Mouse (Mus musculus): ENCODE results near the gene 6030468B19Rik. TPM values are rescaled to one million over a fixed set of nuclear protein-coding genes. Genes with fewer than 3 reads are reported as not detected.
A peak's percentile ranks its signal among the peaks of the same experiment; 100 is the strongest.
"Not testable (repeated sequence)": the region's sequence is repeated elsewhere in the genome, so short reads cannot be mapped to it uniquely, and the experiment has no call there.

Gene 6030468B19Rik
- polyA plus RNA-seq, 1 experiment from 2014 or later, result 0.55 TPM

- H3K36me3 ChIP-seq, result peaks cover 12% of the 10 kb centered on the region
- no peaks in the 10 kb centered on the region for H3K27me3 ChIP-seq
- H3K4me3 ChIP-seq, result peak within 1 kb of the TSS; percentile 57
- WGBS, result under 1% methylated on average over 34 of the region's 34 CpGs
- peaks cover 72% of the 10 kb centered on the region for H3K4me1 ChIP-seq
- H3K9ac ChIP-seq, result peak within 1 kb of the TSS; percentile 44
- H3K9me3 ChIP-seq, result no peaks in the 10 kb centered on the region
- ATAC-seq (ENCODE audit: insufficient number of reproducible peaks, low FRiP score, low TSS enrichment, low read depth), result peak; percentile 46; the same call in 1 of the 2 replicates
- peak within 1 kb of the TSS; percentile 92 for H3K27ac ChIP-seq
- peak within 1 kb of the TSS; percentile 92 for H3K4me2 ChIP-seq
Observed at GRCm38 (mm10) chr11:117825333-117826101, 28.1 kb downstream of the 6030468B19Rik start, which contains the start of the genes Afmid and Tk1. Gene Afmid (plus strand): TSS chr11:117825924. Gene Tk1 (minus strand): TSS chr11:117826092.

- ATAC-seq (ENCODE audit: insufficient number of reproducible peaks, low FRiP score, low TSS enrichment, low read depth), result peak; percentile 16; the same call in 1 of the 2 replicates
- peaks cover 7% of the 10 kb centered on the region for H3K36me3 ChIP-seq
- 4% methylated on average over 5 of the region's 5 CpGs for WGBS
- peak overlapping the region; percentile 92 for H3K4me2 ChIP-seq
- peak overlapping the region; percentile 57 for H3K4me3 ChIP-seq
- no peaks in the 10 kb centered on the region for H3K9me3 ChIP-seq
- no peaks in the 10 kb centered on the region for H3K27me3 ChIP-seq
- H3K4me1 ChIP-seq, result peaks cover 76% of the 10 kb centered on the region
- H3K27ac ChIP-seq, result peak overlapping the region; percentile 92
- peak overlapping the region; percentile 44 for H3K9ac ChIP-seq
Observed at GRCm38 (mm10) chr11:117826164-117826563, 28.7 kb downstream of the 6030468B19Rik start.

GRCm38 (mm10) chr11:117826916-117827315, 29.5 kb downstream of the 6030468B19Rik start:
- no peak for ATAC-seq (ENCODE audit: insufficient number of reproducible peaks, low FRiP score, low TSS enrichment, low read depth)
- 54% methylated on average over 8 of the region's 8 CpGs for WGBS

GRCm38 (mm10) chr11:117827386-117827785, 29.9 kb downstream of the 6030468B19Rik start:
- Histone ChIP-seq H3K9me3 (no peaks in the 10 kb centered on the region), H3K27ac (0 out of 2 replicates have a peak overlapping the region, but pooled peaks have one; percentile 92), H3K27me3 (no peaks in the 10 kb centered on the region), H3K4me3 (no peak overlapping the region), H3K4me1 (peaks cover 77% of the 10 kb centered on the region), H3K4me2 (no peak overlapping the region), H3K36me3 (no peaks in the 10 kb centered on the region; the same call in 1 of the 2 replicates), H3K9ac (no peak overlapping the region)
- WGBS, result 37% methylated on average over 3 of the region's 3 CpGs
- ATAC-seq (ENCODE audit: insufficient number of reproducible peaks, low FRiP score, low TSS enrichment, low read depth), result no peak

More at GRCm38 (mm10) chr11:117826916-117827315, 29.5 kb downstream of the 6030468B19Rik start:
- H3K36me3 ChIP-seq, result no peaks in the 10 kb centered on the region; the same call in 1 of the 2 replicates
- H3K27me3 ChIP-seq, result no peaks in the 10 kb centered on the region
- 0 out of 2 replicates have a peak overlapping the region, but pooled peaks have one; percentile 57 for H3K4me3 ChIP-seq
- peaks cover 77% of the 10 kb centered on the region for H3K4me1 ChIP-seq
- peak overlapping the region; percentile 92; the same call in 1 of the 2 replicates for H3K4me2 ChIP-seq
- no peaks in the 10 kb centered on the region for H3K9me3 ChIP-seq
- H3K9ac ChIP-seq, result no peak overlapping the region
- peak overlapping the region; percentile 92 for H3K27ac ChIP-seq

- Histone ChIP-seq H3K27me3 (no peaks in the 10 kb centered on the region), H3K36me3 (no peaks in the 10 kb centered on the region; the same call in 1 of the 2 replicates), H3K9me3 (no peaks in the 10 kb centered on the region), H3K4me2 (no peak overlapping the region), H3K4me1 (peaks cover 70% of the 10 kb centered on the region), H3K27ac (peak overlapping the region; percentile 75), H3K9ac (no peak overlapping the region), H3K4me3 (no peak overlapping the region)
- no peak for ATAC-seq (ENCODE audit: insufficient number of reproducible peaks, low FRiP score, low TSS enrichment, low read depth)
- 57% methylated on average over 18 of the region's 18 CpGs for WGBS
Observed at GRCm38 (mm10) chr11:117828149-117828887, 30.9 kb downstream of the 6030468B19Rik start.

- Histone ChIP-seq H3K27ac (peak overlapping the region; percentile 75), H3K4me1 (peaks cover 63% of the 10 kb centered on the region), H3K9me3 (no peaks in the 10 kb centered on the region), H3K27me3 (no peaks in the 10 kb centered on the region), H3K36me3 (no peaks in the 10 kb centered on the region), H3K9ac (no peak overlapping the region), H3K4me2 (no peak overlapping the region), H3K4me3 (no peak overlapping the region)
- ATAC-seq (ENCODE audit: insufficient number of reproducible peaks, low FRiP score, low TSS enrichment, low read depth), result no peak
- 55% methylated on average over 9 of the region's 9 CpGs for WGBS
Observed at GRCm38 (mm10) chr11:117828888-117829604, 31.6 kb downstream of the 6030468B19Rik start.

- H3K9ac ChIP-seq, result no peak overlapping the region
- H3K4me2 ChIP-seq, result no peak overlapping the region
- 60% methylated on average over 2 of the region's 2 CpGs for WGBS
- peak overlapping the region; percentile 75; the same call in 1 of the 2 replicates for H3K27ac ChIP-seq
- no peaks in the 10 kb centered on the region for H3K9me3 ChIP-seq
- H3K36me3 ChIP-seq, result no peaks in the 10 kb centered on the region
- no peak for ATAC-seq (ENCODE audit: insufficient number of reproducible peaks, low FRiP score, low TSS enrichment, low read depth)
- no peak overlapping the region for H3K4me3 ChIP-seq
- H3K27me3 ChIP-seq, result no peaks in the 10 kb centered on the region
- peaks cover 57% of the 10 kb centered on the region for H3K4me1 ChIP-seq
Observed at GRCm38 (mm10) chr11:117829671-117830215, 32.3 kb downstream of the 6030468B19Rik start.

GRCm38 (mm10) chr11:117830401-117830800, 32.9 kb downstream of the 6030468B19Rik start:
- Histone ChIP-seq H3K4me2 (no peak overlapping the region), H3K4me3 (no peak overlapping the region), H3K36me3 (no peaks in the 10 kb centered on the region), H3K4me1 (peaks cover 51% of the 10 kb centered on the region), H3K9me3 (no peaks in the 10 kb centered on the region), H3K9ac (no peak overlapping the region), H3K27ac (no peak overlapping the region), H3K27me3 (no peaks in the 10 kb centered on the region)
- ATAC-seq (ENCODE audit: insufficient number of reproducible peaks, low FRiP score, low TSS enrichment, low read depth), result no peak
- 60% methylated on average over 9 of the region's 9 CpGs for WGBS

GRCm38 (mm10) chr11:117832086-117832969, 34.9 kb downstream of the 6030468B19Rik start:
- no peak overlapping the region for H3K27ac ChIP-seq
- no peaks in the 10 kb centered on the region for H3K27me3 ChIP-seq
- ATAC-seq (ENCODE audit: insufficient number of reproducible peaks, low FRiP score, low TSS enrichment, low read depth), result peak; percentile 9; the same call in 1 of the 2 replicates
- no peaks in the 10 kb centered on the region for H3K36me3 ChIP-seq
- H3K9me3 ChIP-seq, result no peaks in the 10 kb centered on the region
- H3K4me1 ChIP-seq, result peaks cover 38% of the 10 kb centered on the region
- H3K4me2 ChIP-seq, result peak overlapping the region; percentile 47
- peak overlapping the region; percentile 31 for H3K4me3 ChIP-seq
- no peak overlapping the region for H3K9ac ChIP-seq
- 17% methylated on average over 28 of the region's 28 CpGs for WGBS

GRCm38 (mm10) chr11:117833509-117833908, 36.0 kb downstream of the 6030468B19Rik start:
- not testable (repeated sequence) for ATAC-seq (ENCODE audit: insufficient number of reproducible peaks, low FRiP score, low TSS enrichment, low read depth); H3K9me3 ChIP-seq; H3K36me3 ChIP-seq; H3K9ac ChIP-seq; H3K4me3 ChIP-seq; H3K27me3 ChIP-seq; H3K27ac ChIP-seq; H3K4me2 ChIP-seq
- 90% methylated on average over 5 of the region's 6 CpGs for WGBS
- H3K4me1 ChIP-seq, result peaks cover 31% of the 10 kb centered on the region
